Mouse (Mus musculus) bone marrow macrophage, adult 2 months (primary cell): ENCODE results near the gene Grip1.

Experiments
- CTCF ChIP-seq: IDR thresholded peaks from 2 replicates; pipeline ENCODE4 v1.5.1; 2012; ENCODE audit warnings: low read depth, mild to moderate bottlenecking, low read length, moderate library complexity
- POLR2A ChIP-seq: IDR thresholded peaks from 2 replicates; pipeline ENCODE4 v1.6.1; 2012; ENCODE audit warnings: mild to moderate bottlenecking, low read depth, low read length, borderline replicate concordance

DNA sequence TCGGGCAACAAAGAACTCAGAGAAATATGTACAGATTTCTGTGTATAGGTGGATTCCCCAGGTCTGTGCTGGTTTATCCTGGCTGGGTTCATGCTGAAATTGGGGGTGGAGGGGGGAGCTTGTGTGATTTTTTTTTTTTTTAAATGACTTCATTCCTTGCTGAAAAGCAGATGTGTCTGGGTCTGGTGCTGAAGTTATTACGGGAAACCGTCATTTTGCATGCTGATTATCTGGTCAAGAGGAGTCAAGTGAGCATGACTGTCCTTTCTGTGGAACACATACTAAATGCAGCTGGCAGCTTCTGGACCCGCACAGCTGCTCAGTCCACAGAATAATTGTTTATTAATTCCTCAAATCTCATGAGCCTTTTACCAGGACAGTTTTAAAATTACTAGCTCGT lies 366.1 kb downstream of the Grip1 start:
- TF ChIP-seq CTCF (no peak), POLR2A (no peak)
